Mouse (Mus musculus) erythroblast, embryonic 14.5 days (primary cell): Measurements from ENCODE around the gene Bicc1.

Source experiments
- GATA1 ChIP-seq: IDR thresholded peaks from 2 replicates; pipeline ENCODE4 v1.6.1; 2012; ENCODE audit warnings: low read length, inconsistent platforms, mixed read lengths
- TAL1 ChIP-seq: IDR thresholded peaks from 3 replicates; pipeline ENCODE4 v1.6.1; 2012; ENCODE audit warnings: low read length, inconsistent platforms, mixed read lengths

DNA sequence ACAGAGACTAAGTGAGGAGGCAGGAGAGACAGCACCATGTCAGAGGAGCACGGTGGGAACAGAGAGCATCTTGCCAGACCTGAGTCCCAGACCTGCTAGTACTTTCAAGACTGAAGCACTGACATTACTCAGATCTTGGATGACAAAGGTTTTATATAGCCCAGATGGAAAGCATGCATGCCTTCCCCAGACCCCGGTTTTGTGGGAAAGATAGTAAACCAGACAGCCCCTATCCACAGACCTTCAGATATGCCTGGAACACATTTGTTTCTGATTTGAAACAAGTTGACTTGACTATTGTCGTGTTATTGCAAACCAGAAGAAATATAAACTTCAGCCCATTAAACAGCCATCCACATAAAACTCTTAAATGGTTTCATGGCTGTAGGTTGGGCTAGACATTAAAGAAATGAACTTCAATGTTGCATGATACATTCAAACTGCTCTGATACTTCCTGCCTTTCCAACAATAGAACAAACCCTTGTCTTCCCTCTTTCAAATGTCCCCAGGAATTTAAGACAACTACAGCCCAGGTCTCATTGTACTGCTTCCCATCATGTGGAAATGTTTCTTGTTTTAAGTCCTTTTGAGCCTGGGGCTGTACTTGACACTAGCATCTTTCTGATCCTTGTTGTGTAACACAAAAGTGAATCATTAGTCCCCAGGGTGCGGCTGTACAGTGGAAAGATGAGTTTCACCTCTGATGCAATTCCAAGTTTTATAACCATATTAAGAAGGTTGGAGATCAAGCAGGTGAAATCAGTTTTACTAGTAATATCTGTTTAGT is 72.7 kb downstream of the Bicc1 start:
- no peak for TF ChIP-seq GATA1
- TF ChIP-seq TAL1 = no peak
